In the genomic region with DNA sequence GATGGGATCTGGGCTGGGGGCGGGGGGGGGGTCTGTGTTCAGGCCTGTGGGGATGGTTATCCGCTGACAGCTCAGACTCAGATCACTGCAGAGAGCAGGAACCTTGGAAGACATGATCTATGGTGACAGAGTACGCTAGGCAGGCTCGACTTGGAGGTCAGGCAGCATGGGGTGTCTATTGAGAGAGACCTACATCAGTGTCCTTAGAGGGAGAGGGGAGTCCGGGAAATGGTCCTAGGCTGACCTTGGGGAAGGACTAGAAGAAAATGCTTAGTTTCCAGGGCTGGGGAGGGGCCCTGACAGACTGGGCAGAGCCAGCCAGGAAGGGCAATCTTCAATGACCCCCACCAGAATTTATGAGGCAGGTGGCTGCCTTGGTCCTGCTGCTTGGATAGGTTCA, we compare ENCODE assay signal across 11 mouse cellular contexts. TPM values are rescaled to one million over a fixed set of nuclear protein-coding genes. Genes with fewer than 3 reads are reported as not detected.
"Had no signal": no experiment of that assay in that cellular context is flagged by ENCODE, and none has a peak within 500 bp of the region (broad histone marks: within the 10 kb centered on the region; RNA-seq: fewer than 3 reads in every experiment).

No protein-coding gene starts in this region.

- H3K27me3 ChIP-seq: neural tube, embryonic 12.5 days had no signal

- H3K4me1 ChIP-seq: limb, embryonic 13.5 days; neural tube, embryonic 12.5 days had no signal

- H3K9ac ChIP-seq: limb, embryonic 13.5 days; liver, embryonic 14.5 days; neural tube, embryonic 12.5 days had no signal

- DNase-seq: lung, adult 18-20 months; spleen, adult 18-20 months; thymus, adult 2 months; thymus, postnatal 25 days had no signal

- H3K4me3 ChIP-seq: limb, embryonic 13.5 days; neural tube, embryonic 12.5 days had no signal

- H3K36me3 ChIP-seq: limb, embryonic 13.5 days; neural tube, embryonic 12.5 days had no signal

- H3K27ac ChIP-seq: limb, embryonic 13.5 days; liver, embryonic 14.5 days; neural tube, embryonic 12.5 days had no signal

- H3K4me2 ChIP-seq: limb, embryonic 13.5 days; neural tube, embryonic 12.5 days had no signal

- H3K9me3 ChIP-seq: limb, embryonic 13.5 days; neural tube, embryonic 12.5 days had no signal

RNA-seq across cellular contexts. Expression of a gene that starts 33.6 kb away (rescaled TPM):
- total RNA-seq: megakaryocyte progenitor cell, adult 5-6 weeks; monocyte, adult 5-6 weeks; neutrophil, adult 5-6 weeks had no signal

RNA-seq across cellular contexts. Expression of a gene that starts 55.0 kb away (rescaled TPM):
- total RNA-seq: liver, adult 2 months; megakaryocyte progenitor cell, adult 5-6 weeks; monocyte, adult 5-6 weeks; neutrophil, adult 5-6 weeks had no signal
- polyA plus RNA-seq: liver, adult 2 months had no signal
